11 mouse cellular contexts compared by ENCODE assay signal in genomic region chr4:147336368-147337195, GRCm38 (mm10). TPM values are rescaled to one million over a fixed set of nuclear protein-coding genes. Genes with fewer than 3 reads are reported as not detected.
DNase-seq lines count a peak whose midpoint lies in the region; ATAC-seq and TF ChIP-seq lines count a peak whose summit lies in the region.
"Not testable (repeated sequence)": the region's sequence is repeated elsewhere in the genome, so short reads cannot be mapped to it uniquely, and the experiment has no call there.
"Had no signal": no experiment of that assay in that cellular context is flagged by ENCODE, and none has a peak within 500 bp of the region (broad histone marks: within the 10 kb centered on the region; RNA-seq: fewer than 3 reads in every experiment).

No protein-coding gene starts in this region.

- H3K4me1 ChIP-seq in heart, embryonic 10.5 days; hindbrain, embryonic 14.5 days (replicated peaks; ENCODE audit: control insufficient read depth, insufficient read depth, low read length); kidney, embryonic 16.5 days (ENCODE audit: insufficient read depth, low read length); liver, embryonic 14.5 days (replicated peaks; ENCODE audit: control insufficient read depth in 2 of 2, insufficient read depth in 2 of 2, low read length in 1 of 2); midbrain, embryonic 11.5 days (ENCODE audit: control insufficient read depth, insufficient read depth, low read length): not testable (repeated sequence)

- not testable (repeated sequence) for H3K9ac ChIP-seq in hindbrain, embryonic 14.5 days; kidney, embryonic 16.5 days (replicated peaks; ENCODE audit: low read length); liver, embryonic 14.5 days (replicated peaks); midbrain, embryonic 11.5 days (ENCODE audit: low read length)

- not testable (repeated sequence) for H3K27ac ChIP-seq in heart, embryonic 10.5 days; hindbrain, embryonic 14.5 days; kidney, embryonic 16.5 days (ENCODE audit: low read length); liver, embryonic 14.5 days; midbrain, embryonic 11.5 days (ENCODE audit: low read depth, low read length)

- H3K9me3 ChIP-seq in heart, embryonic 10.5 days = peaks cover 64% of the 10 kb centered on the region
- H3K9me3 ChIP-seq in hindbrain, embryonic 14.5 days (ENCODE audit: control insufficient read depth, low read length) = peaks cover 74% of the 10 kb centered on the region
- H3K9me3 ChIP-seq in kidney, embryonic 16.5 days (ENCODE audit: low read length) = peaks cover 48% of the 10 kb centered on the region
- H3K9me3 ChIP-seq in liver, embryonic 14.5 days (ENCODE audit: control insufficient read depth, low read length) = peaks cover 20% of the 10 kb centered on the region
- H3K9me3 ChIP-seq in midbrain, embryonic 11.5 days (ENCODE audit: control insufficient read depth, low read length) = peaks cover 48% of the 10 kb centered on the region

- H3K36me3 ChIP-seq in heart, embryonic 10.5 days; hindbrain, embryonic 14.5 days (replicated peaks; ENCODE audit: control insufficient read depth, insufficient read depth); kidney, embryonic 16.5 days (ENCODE audit: insufficient read depth, low read length); liver, embryonic 14.5 days (replicated peaks; ENCODE audit: control insufficient read depth, insufficient read depth, low read depth); midbrain, embryonic 11.5 days (ENCODE audit: control insufficient read depth, insufficient read depth, low read length): not testable (repeated sequence)

- H3K27me3 ChIP-seq in heart, embryonic 10.5 days (ENCODE audit: insufficient read depth, poor library complexity, severe bottlenecking); hindbrain, embryonic 14.5 days (ENCODE audit: control insufficient read depth, insufficient read depth, low read length); kidney, embryonic 16.5 days (ENCODE audit: insufficient read depth, low read length); liver, embryonic 14.5 days (ENCODE audit: control insufficient read depth, insufficient read depth, low read length); midbrain, embryonic 11.5 days (ENCODE audit: control insufficient read depth, insufficient read depth, low read length): not testable (repeated sequence)

- TF ChIP-seq EP300 in liver, embryonic 14.5 days (IDR thresholded peaks at IDR 0.05; ENCODE audit: low read depth) = not testable (repeated sequence)

- 62% methylated on average over 6 of the region's 6 CpGs for WGBS in heart, embryonic 10.5 days
- WGBS in hindbrain, embryonic 14.5 days = 69% methylated on average over 6 of the region's 6 CpGs
- whole genome bisulfite sequencing in kidney, embryonic 16.5 days = 69% methylated on average over 6 of the region's 6 CpGs
- 42% methylated on average over 6 of the region's 6 CpGs for WGBS in liver, embryonic 14.5 days (ENCODE audit: insufficient replicate concordance)
- WGBS in midbrain, embryonic 11.5 days = 70% methylated on average over 6 of the region's 6 CpGs

- H3K4me2 ChIP-seq in hindbrain, embryonic 14.5 days (replicated peaks); kidney, embryonic 16.5 days (replicated peaks; ENCODE audit: low read depth, low read length); liver, embryonic 14.5 days (ENCODE audit: low read depth); midbrain, embryonic 11.5 days: not testable (repeated sequence)

- not testable (repeated sequence) for TF ChIP-seq CTCF in liver, embryonic 14.5 days (IDR thresholded peaks at IDR 0.05; ENCODE audit: low read depth)

- DNase-seq in NIH3T3 (ENCODE audit: low read depth) = peak; percentile 9
- DNase-seq in heart, embryonic 10.5 days (ENCODE audit: low spot score) = peak; percentile 79
- not testable (repeated sequence) for DNase-seq in hindbrain, embryonic 14.5 days (ENCODE audit: low spot score); liver, embryonic 14.5 days (ENCODE audit: low read depth in 3 of 3, low spot score in 3 of 3)
- peak; percentile 86 for DNase-seq in midbrain, embryonic 11.5 days (ENCODE audit: low spot score, missing footprints)
- peak; percentile 21 for DNase-seq in ovary, adult 18-20 months (ENCODE audit: low spot score)

- 0 out of 2 replicates have a peak, but pooled peaks have one; percentile 19 for ATAC-seq in erythroid progenitor cell, adult 5-6 weeks (replicated peaks; ENCODE audit: low FRiP score, poor library complexity, severe bottlenecking)
- ATAC-seq in hindbrain, embryonic 14.5 days (ENCODE audit: low FRiP score) = peak; percentile 63
- ATAC-seq in kidney, embryonic 16.5 days (ENCODE audit: low FRiP score, low TSS enrichment) = peak; percentile 63
- peak; percentile 47; the same call in 1 of the 2 replicates for ATAC-seq in liver, embryonic 14.5 days (ENCODE audit: insufficient read depth)
- ATAC-seq in midbrain, embryonic 11.5 days (ENCODE audit: low FRiP score) = peak; percentile 79

- H3K4me3 ChIP-seq in heart, embryonic 10.5 days; hindbrain, embryonic 14.5 days (replicated peaks; ENCODE audit: low read length); kidney, embryonic 16.5 days (ENCODE audit: low read length); liver, embryonic 14.5 days (ENCODE audit: insufficient read depth in 1 of 2, low read depth in 2 of 2, low read length in 2 of 2); midbrain, embryonic 11.5 days (ENCODE audit: low read depth, low read length): not testable (repeated sequence)

RNA-seq across cellular contexts. Expression of gene Zfp978, which starts 24.5 kb away (rescaled TPM):
- not detected in 2 replicates for total RNA-seq in erythroid progenitor cell, adult 5-6 weeks (2015; ENCODE audit: low replicate concordance)
- total RNA-seq in erythroid progenitor cell, adult 5-6 weeks (2017; ENCODE audit: low replicate concordance) = not detected in 2 replicates
- polyA plus RNA-seq in heart, embryonic 10.5 days (2016; fragmentation: Nextera tagmentation; extraction: Ambion mirVana) = 0.14 and 0.26 TPM in 2 replicates
- not detected in 2 replicates for polyA plus RNA-seq in hindbrain, embryonic 14.5 days (2014; fragmentation: Nextera tagmentation; extraction: Ambion mirVana)
- not detected in 2 replicates for polyA plus RNA-seq in kidney, embryonic 16.5 days (2015; fragmentation: Nextera tagmentation; extraction: Ambion mirVana)
- polyA plus RNA-seq in liver, embryonic 14.5 days (2012; rRNA removed) = 0.04 TPM in 1 of 2 replicates, not detected in the other
- polyA plus RNA-seq in liver, embryonic 14.5 days (2014; fragmentation: Nextera tagmentation; extraction: Ambion mirVana) = 0.18 TPM in 1 of 2 replicates, not detected in the other
- polyA plus RNA-seq in midbrain, embryonic 11.5 days (2014; fragmentation: Nextera tagmentation; extraction: Ambion mirVana) = 0.23 and 0.29 TPM in 2 replicates
- polyA plus RNA-seq: brain, embryonic 14.5 days; heart, adult 2 months; macrophage had no signal

RNA-seq across cellular contexts. Expression of gene Zfp988, which starts 31.1 kb away (rescaled TPM):
- not detected in 2 replicates for total RNA-seq in erythroid progenitor cell, adult 5-6 weeks (2015; ENCODE audit: low replicate concordance)
- total RNA-seq in erythroid progenitor cell, adult 5-6 weeks (2017; ENCODE audit: low replicate concordance) = 2.1 TPM in 1 of 2 replicates, not detected in the other
- 0.11 and 0.16 TPM in 2 replicates for polyA plus RNA-seq in heart, embryonic 10.5 days (2016; fragmentation: Nextera tagmentation; extraction: Ambion mirVana)
- 0.19 and 0.39 TPM in 2 replicates for polyA plus RNA-seq in hindbrain, embryonic 14.5 days (2014; fragmentation: Nextera tagmentation; extraction: Ambion mirVana)
- 0.17 and 0.24 TPM in 2 replicates for polyA plus RNA-seq in kidney, embryonic 16.5 days (2015; fragmentation: Nextera tagmentation; extraction: Ambion mirVana)
- not detected in 2 replicates for polyA plus RNA-seq in liver, embryonic 14.5 days (2012; rRNA removed)
- 0.14 TPM in 1 of 2 replicates, not detected in the other for polyA plus RNA-seq in liver, embryonic 14.5 days (2014; fragmentation: Nextera tagmentation; extraction: Ambion mirVana)
- 0.10 TPM in 1 of 2 replicates, not detected in the other for polyA plus RNA-seq in midbrain, embryonic 11.5 days (2014; fragmentation: Nextera tagmentation; extraction: Ambion mirVana)
- total RNA-seq: heart, adult 2 months had no signal
- polyA plus RNA-seq: heart, adult 2 months; macrophage had no signal

Comparison
In these comparisons a context has a peak if more than half of its experiments do, and no peak if none do; other contexts are left out.
1. ATAC-seq: peak in every context shown above with its lines; median percentile 79 in midbrain, embryonic 11.5 days; 63 in hindbrain, embryonic 14.5 days; 63 in kidney, embryonic 16.5 days; 47 in liver, embryonic 14.5 days; 19 in erythroid progenitor cell, adult 5-6 weeks.